Mouse (Mus musculus) olfactory bulb, adult 2 months (tissue): ENCODE results near the gene Espn.

ENCODE experiments used
- CTCF ChIP-seq: fragments of 200-500 bp; IDR thresholded peaks from 2 replicates; pipeline ENCODE4 v1.5.1; 2012; ENCODE audit warnings: low read depth, mild to moderate bottlenecking, low read length, moderate library complexity; ENCODE audit not compliant: insufficient read depth
- POLR2A ChIP-seq: fragments of 200-500 bp; IDR thresholded peaks from 2 replicates; pipeline ENCODE4 v1.6.1; 2012; ENCODE audit warnings: mild to moderate bottlenecking, low read depth, low read length, moderate library complexity; ENCODE audit not compliant: insufficient read depth

- TF ChIP-seq POLR2A (no peak), CTCF (no peak)
These were observed 19.0 kb downstream of the Espn start for GRCm38 (mm10) chr4:152133213-152133612.
